Mouse (Mus musculus) embryonic facial prominence, embryonic 14.5 days (tissue): Measurements from ENCODE around the gene Olfr12. TPM values are rescaled to one million over a fixed set of nuclear protein-coding genes. Genes with fewer than 3 reads are reported as not detected.

Experiments used
- ATAC-seq: fragments of 200-750 bp; cut with Nextera tagmentation; 2 replicates; pipeline ENCODE4 v1.8.0; 2017; ENCODE audit warnings: low read depth, moderate number of reproducible peaks, moderate TSS enrichment
- DNase-seq: peaks from one replicate; pipeline ENCODE4 v3.0.0-alpha.2; 2015; ENCODE audit warnings: low spot score
- H3K27ac ChIP-seq: fragments of 300-500 bp; sonication (generic); replicated peaks from 2 replicates; pipeline ENCODE4 v1.5.1; 2014; ENCODE audit warnings: low read depth, mild to moderate bottlenecking, low read length, moderate library complexity
- H3K27me3 ChIP-seq: fragments of 300-500 bp; sonication (generic); replicated peaks from 2 replicates; pipeline ENCODE4 v1.6.1; 2014; ENCODE audit warnings: low read length; ENCODE audit not compliant: control insufficient read depth, insufficient read depth
- H3K36me3 ChIP-seq: fragments of 300-500 bp; sonication (generic); 2 replicates; pipeline ENCODE4 v1.6.1; 2014; ENCODE audit warnings: low read length, mixed read lengths; ENCODE audit not compliant: control insufficient read depth, insufficient read depth
- H3K4me1 ChIP-seq: fragments of 300-500 bp; sonication (generic); 2 replicates; pipeline ENCODE4 v1.6.1; 2014; ENCODE audit warnings: antibody characterized with exemption, low read length; ENCODE audit not compliant: control insufficient read depth, insufficient read depth
- H3K4me2 ChIP-seq: fragments of 300-500 bp; sonication (generic); 2 replicates; pipeline ENCODE4 v1.6.1; 2014; ENCODE audit warnings: low read depth, mild to moderate bottlenecking, low read length, moderate library complexity, mixed read lengths
- H3K4me3 ChIP-seq: fragments of 300-500 bp; sonication (generic); 2 replicates; pipeline ENCODE4 v1.5.1; 2014; ENCODE audit warnings: low read depth, mild to moderate bottlenecking, low read length
- H3K9ac ChIP-seq: fragments of 300-500 bp; sonication (generic); 2 replicates; pipeline ENCODE4 v1.6.1; 2014; ENCODE audit warnings: low read depth, mild to moderate bottlenecking, low read length, moderate library complexity, mixed read lengths
- H3K9me3 ChIP-seq: fragments of 300-500 bp; sonication (generic); 2 replicates; pipeline ENCODE4 v1.6.1; 2016; ENCODE audit warnings: low read length; ENCODE audit not compliant: control insufficient read depth
- WGBS: fragments of 180-500 bp; shearing (Covaris S2); extraction: QIAGEN DNeasy Blood & Tissue Kit; methylation state at CpG from one replicate; pipeline ENCODE4 v1.1.7; 2014; 5-methylcytosine and 5-hydroxymethylcytosine counted together
- polyA plus RNA-seq: library from polyadenylated mRNA; unstranded; fragments of >200 nt; fragmentation: Nextera tagmentation; extraction: Ambion mirVana; gene quantifications from 2 replicates; pipeline ENCODE4 v1.2.1, GENCODE M21; 2014

Gene Olfr12
- polyA plus RNA-seq, 1 experiment from 2014 or later, result 0.07 TPM

- no peak overlapping the region for H3K4me2 ChIP-seq
- H3K27ac ChIP-seq, result no peak overlapping the region
- peaks cover 16% of the 10 kb centered on the region for H3K4me1 ChIP-seq
- DNase-seq, result no peak
- no peak overlapping the region for H3K4me3 ChIP-seq
- no peaks in the 10 kb centered on the region for H3K36me3 ChIP-seq
- no peaks in the 10 kb centered on the region for H3K27me3 ChIP-seq
- no peak for ATAC-seq
- no peaks in the 10 kb centered on the region for H3K9me3 ChIP-seq
- 81% methylated on average over 5 of the region's 5 CpGs for WGBS
- H3K9ac ChIP-seq, result no peak overlapping the region
Observed at GRCm38 (mm10) chr1:92644916-92645315, 27.3 kb downstream of the Olfr12 start.

- Histone ChIP-seq H3K9ac (no peak overlapping the region), H3K4me1 (peaks cover 8% of the 10 kb centered on the region), H3K9me3 (no peaks in the 10 kb centered on the region), H3K27me3 (no peaks in the 10 kb centered on the region), H3K4me3 (no peak overlapping the region), H3K4me2 (no peak overlapping the region), H3K36me3 (no peaks in the 10 kb centered on the region), H3K27ac (no peak overlapping the region)
- DNase-seq, result no peak
- ATAC-seq, result no peak
- WGBS, result 37% methylated on average over 2 of the region's 2 CpGs
Observed at GRCm38 (mm10) chr1:92646111-92646510, 28.5 kb downstream of the Olfr12 start.

- Histone ChIP-seq H3K36me3 (no peaks in the 10 kb centered on the region), H3K9me3 (no peaks in the 10 kb centered on the region), H3K4me2 (no peak overlapping the region), H3K27ac (no peak overlapping the region), H3K4me3 (no peak overlapping the region), H3K27me3 (no peaks in the 10 kb centered on the region), H3K4me1 (0 out of 2 replicates have a peak, but pooled peaks cover 7% of the 10 kb centered on the region), H3K9ac (no peak overlapping the region)
- DNase-seq, result no peak
- 79% methylated on average over 7 of the region's 7 CpGs for WGBS
- no peak for ATAC-seq
Observed at GRCm38 (mm10) chr1:92646601-92647000, 29.0 kb downstream of the Olfr12 start.

DNA sequence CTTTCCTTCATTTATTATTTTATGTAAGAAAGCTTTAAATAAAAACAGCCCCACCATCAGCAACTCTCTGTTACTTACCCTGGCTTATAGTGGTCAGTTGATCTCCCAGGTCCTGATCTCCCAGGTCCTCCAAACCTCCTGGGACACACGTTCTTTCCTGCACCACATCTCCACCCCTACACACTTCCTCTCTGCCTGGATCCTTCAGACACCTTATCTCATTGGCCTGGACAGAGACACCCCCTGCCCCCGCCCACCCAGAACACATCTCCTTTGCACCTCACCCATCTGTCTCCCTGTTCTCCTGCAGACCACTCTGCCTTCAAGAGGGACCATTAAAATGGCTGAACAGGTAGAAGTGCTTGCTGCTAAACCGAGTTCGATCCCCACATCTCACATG is 29.4 kb downstream of the Olfr12 start:
- Histone ChIP-seq H3K36me3 (no peaks in the 10 kb centered on the region), H3K9me3 (no peaks in the 10 kb centered on the region), H3K27me3 (no peaks in the 10 kb centered on the region), H3K9ac (no peak overlapping the region), H3K4me1 (0 out of 2 replicates have a peak, but pooled peaks cover 7% of the 10 kb centered on the region), H3K27ac (no peak overlapping the region), H3K4me2 (no peak overlapping the region), H3K4me3 (no peak overlapping the region)
- ATAC-seq, result no peak
- 66% methylated on average over 4 of the region's 4 CpGs for WGBS
- no peak for DNase-seq

- Histone ChIP-seq H3K9me3 (no peaks in the 10 kb centered on the region), H3K4me1 (0 out of 2 replicates have a peak, but pooled peaks cover 3% of the 10 kb centered on the region), H3K27me3 (no peaks in the 10 kb centered on the region), H3K4me3 (no peak overlapping the region), H3K9ac (peak overlapping the region; percentile 27; the same call in 1 of the 2 replicates), H3K27ac (no peak overlapping the region), H3K36me3 (no peaks in the 10 kb centered on the region), H3K4me2 (no peak overlapping the region)
- DNase-seq, result peak; percentile 70
- peak; percentile 9; the same call in 1 of the 2 replicates for ATAC-seq
- WGBS, result 9% methylated on average over 8 of the region's 8 CpGs
Observed at GRCm38 (mm10) chr1:92647752-92648151, 30.2 kb downstream of the Olfr12 start.

- Histone ChIP-seq H3K36me3 (no peaks in the 10 kb centered on the region), H3K9me3 (no peaks in the 10 kb centered on the region), H3K27me3 (no peaks in the 10 kb centered on the region), H3K4me2 (no peak overlapping the region), H3K4me1 (0 out of 2 replicates have a peak, but pooled peaks cover 3% of the 10 kb centered on the region), H3K9ac (no peak overlapping the region), H3K4me3 (no peak overlapping the region), H3K27ac (no peak overlapping the region)
- WGBS, result 43% methylated on average over 10 of the region's 10 CpGs
- ATAC-seq (no peak), DNase-seq (no peak)
Observed at GRCm38 (mm10) chr1:92648197-92648596, 30.6 kb downstream of the Olfr12 start.

GRCm38 (mm10) chr1:92648673-92649072 is 31.1 kb downstream of the Olfr12 start, which contains the start of gene Otos:
TSS of gene Otos (minus strand) at chr1:92648841.
- peak within 1 kb of the TSS; percentile 27; the same call in 1 of the 2 replicates for H3K9ac ChIP-seq
- no peaks in the 10 kb centered on the region for H3K36me3 ChIP-seq
- no peak within 1 kb of the TSS for H3K4me3 ChIP-seq
- ATAC-seq (peak; percentile 81), DNase-seq (peak; percentile 83)
- H3K4me1 ChIP-seq, result 0 out of 2 replicates have a peak, but pooled peaks cover 3% of the 10 kb centered on the region
- no peaks in the 10 kb centered on the region for H3K27me3 ChIP-seq
- no peak within 1 kb of the TSS for H3K4me2 ChIP-seq
- H3K9me3 ChIP-seq, result no peaks in the 10 kb centered on the region
- WGBS, result 18% methylated on average over 8 of the region's 8 CpGs
- H3K27ac ChIP-seq, result no peak within 1 kb of the TSS

- H3K27ac ChIP-seq, result no peak overlapping the region
- no peaks in the 10 kb centered on the region for H3K9me3 ChIP-seq
- H3K4me3 ChIP-seq, result no peak overlapping the region
- H3K9ac ChIP-seq, result no peak overlapping the region
- 0 out of 2 replicates have a peak, but pooled peaks cover 3% of the 10 kb centered on the region for H3K4me1 ChIP-seq
- WGBS, result 55% methylated on average over 3 of the region's 3 CpGs
- no peak overlapping the region for H3K4me2 ChIP-seq
- ATAC-seq (no peak), DNase-seq (no peak)
- H3K27me3 ChIP-seq, result no peaks in the 10 kb centered on the region
- no peaks in the 10 kb centered on the region for H3K36me3 ChIP-seq
Observed at GRCm38 (mm10) chr1:92651467-92651866, 33.9 kb downstream of the Olfr12 start.

- H3K9me3 ChIP-seq, result no peaks in the 10 kb centered on the region
- H3K4me3 ChIP-seq, result no peak overlapping the region
- no peaks in the 10 kb centered on the region for H3K4me1 ChIP-seq
- H3K4me2 ChIP-seq, result no peak overlapping the region
- no peaks in the 10 kb centered on the region for H3K27me3 ChIP-seq
- ATAC-seq, result no peak
- no peaks in the 10 kb centered on the region for H3K36me3 ChIP-seq
- WGBS, result 84% methylated on average over 3 of the region's 3 CpGs
- DNase-seq, result no peak
- no peak overlapping the region for H3K9ac ChIP-seq
- no peak overlapping the region for H3K27ac ChIP-seq
Observed at GRCm38 (mm10) chr1:92653179-92653578, 35.6 kb downstream of the Olfr12 start.
